Mouse (Mus musculus) right cerebral cortex, postnatal 4 days (tissue): ENCODE measurements around the gene Hoxa11.

Experiments
- DNase-seq: peaks from one replicate; pipeline ENCODE4 v3.0.0-alpha.2; 2022

Hoxa11 gene

GRCm38 (mm10) chr6:52245757-52246142 is at the start of gene Hoxa11:
TSS of gene Hoxa11 (minus strand) at chr6:52245810.
- no peak for DNase-seq

GRCm38 (mm10) chr6:52294616-52295015 is 49.0 kb upstream of the Hoxa11 start:
- DNase-seq = no peak

- no peak for DNase-seq
These were observed 46.7 kb upstream of the Hoxa11 start for GRCm38 (mm10) chr6:52292328-52292727.

GRCm38 (mm10) chr6:52291021-52291860 is 45.6 kb upstream of the Hoxa11 start:
- DNase-seq = no peak

GRCm38 (mm10) chr6:52290186-52290585 is 44.6 kb upstream of the Hoxa11 start:
- DNase-seq = no peak

GRCm38 (mm10) chr6:52283896-52284295 is 38.3 kb upstream of the Hoxa11 start:
- DNase-seq = no peak

- no peak for DNase-seq
These were observed 35.5 kb upstream of the Hoxa11 start for GRCm38 (mm10) chr6:52281084-52281483.

GRCm38 (mm10) chr6:52276920-52277319 is 31.3 kb upstream of the Hoxa11 start:
- DNase-seq = no peak

GRCm38 (mm10) chr6:52276382-52276781 is 30.8 kb upstream of the Hoxa11 start:
- no peak for DNase-seq

GRCm38 (mm10) chr6:52275563-52276280 is 30.1 kb upstream of the Hoxa11 start:
- DNase-seq = no peak

GRCm38 (mm10) chr6:52274576-52274975 is 29.0 kb upstream of the Hoxa11 start:
- DNase-seq = no peak

GRCm38 (mm10) chr6:52273656-52274280 is 28.2 kb upstream of the Hoxa11 start:
- no peak for DNase-seq

- no peak for DNase-seq
These were observed 27.4 kb upstream of the Hoxa11 start for GRCm38 (mm10) chr6:52272766-52273655.

GRCm38 (mm10) chr6:52270494-52271480 is 25.2 kb upstream of the Hoxa11 start:
- peak; percentile 68 for DNase-seq

- no peak for DNase-seq
These were observed 23.1 kb upstream of the Hoxa11 start for GRCm38 (mm10) chr6:52268756-52269155.

- no peak for DNase-seq
These were observed 22.7 kb upstream of the Hoxa11 start for GRCm38 (mm10) chr6:52268341-52268740.

GRCm38 (mm10) chr6:52267691-52268090 is 22.1 kb upstream of the Hoxa11 start:
- no peak for DNase-seq

- DNase-seq = no peak
These were observed 21.6 kb upstream of the Hoxa11 start for GRCm38 (mm10) chr6:52267221-52267620.

- no peak for DNase-seq
These were observed 21.0 kb upstream of the Hoxa11 start for GRCm38 (mm10) chr6:52266666-52266985.

- no peak for DNase-seq
These were observed 20.5 kb upstream of the Hoxa11 start for GRCm38 (mm10) chr6:52265913-52266665.
